Mouse (Mus musculus) left cerebral cortex, postnatal 36 days (tissue): Measurements from ENCODE around the gene Il1b. TPM values are rescaled to one million over a fixed set of nuclear protein-coding genes. Genes with fewer than 3 reads are reported as not detected.

Experiments
- DNase-seq, 2 experiments: peaks; one replicate each; pipeline ENCODE4 v3.0.0; 2021 to 2022; ENCODE audit warnings: low spot score in 2 of 2, mixed read lengths in 1 of 2
- intact Hi-C: fragments of 180-260 bp; cut with DNase I; formaldehyde crosslinking; loops from one replicate; pipeline ENCODE4 v1.15.1; 2025
- total RNA-seq, 2 experiments: library from RNA; stranded (reverse); gene quantifications; 2 replicates each; pipeline ENCODE4 v1.2.3; 2021

Il1b gene
- total RNA-seq: under 1 TPM in 1 of 2 experiments, not detected in 1; 0.32 TPM

- no peak for DNase-seq
Observed at GRCm38 (mm10) chr2:129371039-129371438, at the start of gene Il1b. Gene Il1b (minus strand): TSS chr2:129371139.

GRCm38 (mm10) chr2:129419361-129419880 lies 48.5 kb upstream of the Il1b start:
- DNase-seq: no peak
- intact Hi-C loops: no loop called here

More at GRCm38 (mm10) chr2:129371039-129371438, at the start of gene Il1b:
- intact Hi-C loops: no loop called here

- intact Hi-C loops: no loop called here
- no peak for DNase-seq
Observed at GRCm38 (mm10) chr2:129414593-129414992, 43.7 kb upstream of the Il1b start.

DNA sequence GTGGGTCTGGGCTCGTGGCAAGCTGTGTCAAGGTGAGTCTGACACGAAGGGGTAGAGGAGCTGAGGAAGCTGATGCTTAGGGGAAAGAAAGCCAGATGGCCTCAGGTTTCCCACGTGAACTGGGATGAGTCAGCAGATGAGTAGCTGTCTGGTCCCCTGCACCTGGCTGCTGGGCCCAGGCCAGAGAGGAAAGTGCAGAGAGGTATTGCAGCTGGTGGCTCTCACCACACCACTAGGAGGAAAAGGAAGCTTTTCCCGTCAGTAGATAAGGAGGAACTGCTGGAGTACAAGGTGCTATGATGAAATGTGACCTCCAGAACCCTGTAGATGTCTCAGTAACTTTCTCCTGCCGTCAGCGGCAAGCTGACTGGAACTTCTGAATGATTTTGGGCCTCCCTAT lies 42.5 kb upstream of the Il1b start:
- no peak for DNase-seq
- intact Hi-C loops: no loop called here

DNA sequence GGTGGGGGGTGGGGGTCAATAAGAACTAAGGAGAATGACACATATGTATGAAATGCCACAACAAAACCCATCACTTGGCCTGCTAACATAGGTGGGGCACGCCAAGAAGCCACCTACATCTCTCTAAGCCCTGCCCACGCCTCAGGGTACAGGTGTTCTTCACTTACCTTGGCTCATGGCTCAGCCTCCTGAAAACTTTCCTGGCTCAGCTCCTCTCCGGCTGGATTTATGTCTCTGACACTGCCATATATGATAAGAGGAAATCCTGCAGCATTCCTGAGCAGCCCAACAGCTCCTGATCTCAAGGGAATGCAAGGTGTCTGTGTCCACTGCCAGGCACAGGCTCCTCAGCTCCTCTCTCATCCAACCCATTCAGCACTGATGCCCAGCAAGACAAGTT lies 40.7 kb upstream of the Il1b start:
- DNase-seq: no peak
- intact Hi-C loops: no loop called here

DNA sequence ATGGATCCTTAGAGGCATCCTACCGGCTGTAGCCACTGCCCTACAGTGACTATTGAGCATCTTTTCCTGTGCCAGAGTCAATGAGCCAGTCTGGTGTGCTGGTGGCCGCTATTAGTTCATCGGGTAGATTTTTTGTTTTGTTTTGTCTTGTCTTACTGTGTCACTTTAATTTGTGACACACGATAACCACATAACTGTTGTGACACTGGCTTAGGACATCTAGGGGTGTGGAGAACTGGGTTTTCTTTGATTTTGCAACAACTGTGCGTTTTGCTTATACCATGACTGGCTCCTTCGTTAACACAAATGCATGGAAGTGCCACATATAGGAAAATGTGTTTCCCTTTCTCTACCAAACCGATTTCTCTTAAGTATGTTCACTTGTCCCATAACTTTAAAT lies 39.4 kb upstream of the Il1b start:
- no peak for DNase-seq
- intact Hi-C loops: no loop called here

GRCm38 (mm10) chr2:129408476-129408875 lies 37.5 kb upstream of the Il1b start:
- DNase-seq: peak; percentile 85 to 89
- intact Hi-C loops: loop anchor here (2.0 to 10.0 kb wide), 3 partner anchors 46 to 234 kb away; partner anchors contain the start of gene Ckap2l

- intact Hi-C loops: loop anchor here (5.0 to 10.0 kb wide), 2 partner anchors 45 to 233 kb away; no protein-coding TSS in a partner anchor
- no peak for DNase-seq
Observed at GRCm38 (mm10) chr2:129407596-129407995, 36.7 kb upstream of the Il1b start.

- no peak for DNase-seq
- intact Hi-C loops: loop anchor here (5.0 to 10.0 kb wide), 2 partner anchors 44 to 232 kb away; no protein-coding TSS in a partner anchor
Observed at GRCm38 (mm10) chr2:129406508-129406907, 35.6 kb upstream of the Il1b start.

DNA sequence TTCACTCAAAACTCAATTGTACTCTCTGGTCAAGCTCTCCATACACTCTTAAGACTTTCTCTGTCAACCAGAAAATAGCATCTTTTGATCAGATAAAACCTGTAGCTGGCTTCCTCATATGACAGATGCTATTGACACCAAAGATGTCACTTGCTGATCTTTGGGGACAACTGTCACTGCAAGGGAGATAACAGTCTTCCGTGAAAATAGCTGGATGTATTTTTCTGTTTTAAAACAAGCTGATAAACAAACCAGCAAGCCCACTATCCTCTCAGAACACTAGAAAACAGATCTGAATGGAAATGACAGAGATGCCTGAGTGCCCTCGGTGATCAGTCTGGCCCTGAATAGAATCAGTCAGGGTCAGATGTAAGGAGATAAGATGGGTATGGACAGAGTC lies 32.8 kb upstream of the Il1b start:
- intact Hi-C loops: loop anchor here (10.0 kb wide), 1 partner anchor 229 kb away; no protein-coding TSS in a partner anchor

GRCm38 (mm10) chr2:129402330-129402729 lies 31.4 kb upstream of the Il1b start:
- DNase-seq: no peak
- intact Hi-C loops: loop anchor here (10.0 kb wide), 1 partner anchor 228 kb away; no protein-coding TSS in a partner anchor

More for the DNA sequence above, 32.8 kb upstream of the Il1b start:
- DNase-seq: no peak

DNA sequence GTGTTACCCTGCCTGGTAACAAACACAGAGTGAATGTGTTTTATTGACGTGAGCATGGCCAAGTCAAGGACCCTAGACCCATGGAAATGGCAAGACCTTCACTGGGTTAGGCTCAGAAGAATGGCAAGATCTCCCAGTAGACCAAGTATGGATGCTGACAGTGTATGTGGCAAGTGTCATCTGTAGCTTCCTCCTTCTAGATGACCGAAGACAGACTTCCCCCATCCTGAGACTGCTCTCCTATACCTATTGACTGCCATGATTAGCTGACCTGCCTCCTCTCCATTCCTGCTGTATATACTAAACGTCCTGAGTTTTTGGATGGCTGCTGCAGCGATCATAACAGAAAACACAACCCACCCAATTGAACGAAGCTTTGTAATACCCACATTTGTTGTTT lies 30.9 kb upstream of the Il1b start:
- no peak for DNase-seq
- intact Hi-C loops: loop anchor here (10.0 kb wide), 1 partner anchor 227 kb away; no protein-coding TSS in a partner anchor

GRCm38 (mm10) chr2:129398176-129398575 lies 27.2 kb upstream of the Il1b start:
- intact Hi-C loops: no loop called here
- no peak for DNase-seq

- intact Hi-C loops: no loop called here
- no peak for DNase-seq
Observed at GRCm38 (mm10) chr2:129393524-129393923, 22.6 kb upstream of the Il1b start.

DNA sequence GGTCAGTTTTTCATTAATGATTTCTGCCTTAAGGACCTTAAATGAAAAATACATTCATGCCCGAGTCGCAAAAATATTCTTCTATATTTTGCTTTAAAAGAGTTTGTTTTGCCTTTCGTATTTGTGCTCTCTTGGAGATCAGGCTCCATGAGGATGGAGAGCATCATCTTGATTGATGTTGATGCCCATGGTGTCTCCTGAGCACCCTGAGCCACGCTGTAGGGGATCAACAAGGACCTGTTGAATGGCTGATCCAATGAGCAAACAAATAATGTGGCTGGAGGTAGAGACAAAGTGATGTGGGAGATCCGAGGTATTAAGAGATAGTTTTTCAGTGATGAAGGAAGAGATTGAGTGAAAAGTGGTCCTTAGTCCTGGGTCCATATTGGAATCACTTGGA lies 19.2 kb upstream of the Il1b start:
- intact Hi-C loops: no loop called here
- no peak for DNase-seq

- intact Hi-C loops: no loop called here
- no peak for DNase-seq
Observed at GRCm38 (mm10) chr2:129389323-129389722, 18.4 kb upstream of the Il1b start.

DNA sequence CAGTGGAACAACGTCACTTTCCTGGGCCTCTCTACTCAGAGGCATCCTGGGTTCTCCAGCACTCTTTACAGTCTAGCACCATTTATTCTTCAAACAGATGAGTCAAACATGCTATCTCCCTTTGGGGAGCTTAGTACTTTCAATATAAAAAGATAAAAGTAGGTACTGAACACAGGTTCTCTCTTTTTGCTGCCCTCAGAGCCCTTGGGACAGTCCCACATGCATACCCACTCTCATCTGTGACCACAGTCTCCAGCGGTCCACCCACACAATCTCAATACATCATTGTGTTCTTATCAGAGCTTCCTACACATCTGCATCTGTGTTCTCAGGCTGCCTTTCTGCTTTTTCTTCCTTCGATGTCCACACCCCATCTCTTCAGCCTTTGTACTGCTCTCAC lies 14.4 kb upstream of the Il1b start:
- intact Hi-C loops: no loop called here
- DNase-seq: no peak

- no peak for DNase-seq
- intact Hi-C loops: no loop called here
Observed at GRCm38 (mm10) chr2:129384272-129384660, 13.3 kb upstream of the Il1b start.

GRCm38 (mm10) chr2:129383512-129384271 lies 12.8 kb upstream of the Il1b start:
- no peak for DNase-seq
- intact Hi-C loops: no loop called here

GRCm38 (mm10) chr2:129380746-129381474 lies 10.0 kb upstream of the Il1b start:
- intact Hi-C loops: no loop called here
- DNase-seq: no peak
